Mouse (Mus musculus): ENCODE measurements around the gene Ccdc186.
"Not testable (repeated sequence)": the region's sequence is repeated elsewhere in the genome, so short reads cannot be mapped to it uniquely, and the experiment has no call there.

Ccdc186 gene

DNA sequence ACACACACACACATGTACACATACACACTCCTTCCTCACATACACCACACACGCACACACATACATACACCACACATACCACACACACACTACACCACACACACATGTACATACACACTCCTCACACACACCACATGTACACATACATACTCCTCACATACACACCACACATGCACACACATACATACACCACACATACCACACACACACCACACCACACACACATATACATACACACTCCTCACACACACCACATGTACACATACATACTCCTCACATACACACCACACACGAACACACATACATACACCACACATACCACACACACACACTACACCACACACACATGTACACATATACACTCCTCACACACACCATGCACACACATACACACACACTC is 63.7 kb downstream of the Ccdc186 start:
- in situ Hi-C loops (cut with MboI; ENCODE audit: low sequenced_read_pairs): no loop called here

DNA sequence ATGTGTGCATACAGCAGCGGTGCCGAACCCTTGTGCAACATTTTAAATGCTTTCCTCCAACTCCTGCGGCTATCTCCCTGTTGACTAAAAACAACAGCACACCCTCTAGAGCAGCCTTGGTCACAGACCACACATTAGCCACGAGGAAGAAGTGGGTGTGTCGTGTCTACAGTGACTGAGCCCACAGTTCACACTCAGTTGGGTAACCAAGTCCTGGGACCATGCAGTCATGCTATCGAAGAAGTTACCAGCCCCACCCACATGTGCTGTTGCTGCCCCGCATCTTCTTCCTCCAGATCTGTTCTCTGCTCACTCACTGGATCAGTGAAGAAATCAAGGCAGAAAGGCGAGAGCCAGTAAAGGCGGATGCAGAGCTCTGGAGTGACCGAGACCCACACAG is 65.6 kb downstream of the Ccdc186 start:
- in situ Hi-C loops (cut with MboI; ENCODE audit: low sequenced_read_pairs): no loop called here

DNA sequence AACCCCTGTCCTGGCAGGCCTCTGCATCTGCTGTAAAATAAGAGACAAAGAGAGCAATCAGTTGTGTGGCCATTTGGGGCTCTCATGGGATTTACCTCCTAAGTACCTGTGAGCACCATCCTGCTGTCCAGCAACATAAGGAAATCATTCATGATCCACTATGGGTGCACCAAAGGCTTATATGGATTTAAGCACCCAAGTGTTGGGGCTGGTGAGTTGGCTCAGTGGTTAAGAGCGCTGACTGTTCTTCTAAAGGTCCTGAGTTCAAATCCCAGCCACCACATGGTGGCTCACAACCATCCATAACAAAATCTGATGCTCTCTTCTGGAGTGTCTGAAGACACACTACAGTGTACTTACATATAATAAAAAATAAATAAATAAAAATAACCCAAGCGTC is 67.5 kb downstream of the Ccdc186 start:
- in situ Hi-C loops (cut with MboI; ENCODE audit: low sequenced_read_pairs): not testable (repeated sequence)

DNA sequence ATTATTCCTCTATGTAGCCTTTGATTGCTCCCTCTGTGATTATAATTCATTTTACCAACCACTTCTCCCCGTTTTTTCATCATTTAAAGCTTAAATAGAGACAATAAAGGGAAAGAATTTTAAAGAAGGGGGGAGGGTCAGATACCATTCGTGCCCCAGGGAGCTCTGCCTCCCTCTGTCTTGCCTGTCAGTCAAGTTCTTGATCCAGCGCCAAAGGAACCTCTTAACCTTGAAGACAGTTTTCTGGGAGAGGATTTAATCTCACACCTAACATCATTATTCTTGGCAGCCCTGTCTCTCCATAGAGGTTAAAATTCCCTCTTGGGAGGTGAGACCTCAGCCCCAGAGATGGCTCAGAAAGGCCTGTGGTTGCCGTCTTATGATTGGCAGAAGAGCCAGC is 71.3 kb downstream of the Ccdc186 start:
- in situ Hi-C loops (cut with MboI; ENCODE audit: low sequenced_read_pairs): no loop called here

DNA sequence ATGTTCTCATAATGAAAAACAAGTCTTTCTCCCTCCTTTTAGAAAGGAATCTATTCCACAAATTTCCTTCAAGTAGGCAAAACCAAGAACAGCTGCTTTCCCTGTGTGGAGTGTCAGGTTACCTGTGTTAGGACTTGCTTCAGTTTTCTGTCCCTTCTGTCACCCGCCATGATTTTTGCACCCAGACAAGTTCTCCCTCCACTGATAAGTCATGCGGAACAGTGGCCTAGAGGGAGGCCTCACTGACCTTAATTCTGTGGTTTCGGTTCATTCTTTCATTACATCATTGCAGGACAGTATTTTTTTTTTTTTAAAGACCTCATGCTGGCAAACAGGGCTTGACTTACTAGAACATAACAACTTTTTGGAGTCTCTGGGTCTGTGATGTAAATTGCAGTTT is 72.6 kb downstream of the Ccdc186 start:
- in situ Hi-C loops (cut with MboI; ENCODE audit: low sequenced_read_pairs): no loop called here

DNA sequence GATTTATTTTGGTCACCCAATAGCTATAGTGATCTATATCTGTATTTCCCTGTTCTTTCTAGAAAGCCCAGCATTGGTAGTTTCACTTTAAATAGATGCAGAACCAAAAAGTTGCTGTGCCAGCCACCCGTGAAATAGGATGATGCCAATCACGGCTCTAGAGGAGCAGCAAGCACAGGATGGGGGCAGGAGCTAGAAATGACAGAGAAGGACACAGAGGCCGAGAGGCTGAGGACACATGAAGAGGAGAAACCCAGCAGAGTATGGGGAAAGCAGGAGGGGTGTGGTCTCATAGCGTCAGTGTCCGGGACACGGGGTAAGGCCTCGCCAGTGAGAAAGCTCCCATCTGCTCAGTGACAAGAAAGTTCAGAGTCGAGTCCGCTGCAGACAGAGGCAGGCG is 74.1 kb downstream of the Ccdc186 start:
- in situ Hi-C loops (cut with MboI; ENCODE audit: low sequenced_read_pairs): no loop called here

DNA sequence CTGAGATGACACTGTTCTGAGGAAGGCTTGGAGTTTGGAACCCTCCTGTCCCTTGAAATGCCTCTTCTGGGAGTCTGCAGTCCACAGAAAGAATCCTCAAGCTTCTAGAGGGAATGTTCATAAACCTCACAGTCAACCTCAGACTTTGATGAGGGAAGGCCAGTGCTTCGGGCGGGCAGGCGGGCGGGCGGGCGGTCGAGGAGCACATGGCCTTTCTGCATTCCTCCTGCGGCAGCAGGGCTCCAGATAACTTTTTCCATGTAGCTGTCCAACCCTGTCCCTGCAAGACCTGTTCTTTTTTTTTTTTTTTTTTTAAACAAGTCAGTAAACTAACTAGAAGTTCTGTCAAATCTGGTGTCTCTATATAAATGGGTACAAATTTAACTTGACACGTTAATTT is 75.4 kb downstream of the Ccdc186 start:
- in situ Hi-C loops (cut with MboI; ENCODE audit: low sequenced_read_pairs): no loop called here

DNA sequence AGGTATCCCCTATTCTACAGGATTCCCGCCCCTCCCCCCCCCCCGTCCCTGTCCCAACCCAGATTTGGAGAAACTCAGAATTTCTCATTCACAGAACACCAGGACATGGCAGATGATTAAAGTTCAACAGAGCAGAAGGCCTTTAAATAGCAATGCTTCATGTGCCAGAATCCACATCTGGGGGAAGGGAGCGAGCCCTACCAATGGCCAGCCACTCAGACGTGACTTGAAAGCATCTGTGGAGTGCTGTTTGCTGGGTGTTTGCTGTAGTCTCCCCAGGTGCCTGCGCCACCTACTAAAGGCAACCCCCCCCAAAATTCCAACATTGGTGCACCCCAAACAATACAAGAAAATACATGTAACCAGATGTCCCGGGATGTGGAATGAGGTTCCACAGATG is 76.5 kb downstream of the Ccdc186 start:
- in situ Hi-C loops (cut with MboI; ENCODE audit: low sequenced_read_pairs): no loop called here

DNA sequence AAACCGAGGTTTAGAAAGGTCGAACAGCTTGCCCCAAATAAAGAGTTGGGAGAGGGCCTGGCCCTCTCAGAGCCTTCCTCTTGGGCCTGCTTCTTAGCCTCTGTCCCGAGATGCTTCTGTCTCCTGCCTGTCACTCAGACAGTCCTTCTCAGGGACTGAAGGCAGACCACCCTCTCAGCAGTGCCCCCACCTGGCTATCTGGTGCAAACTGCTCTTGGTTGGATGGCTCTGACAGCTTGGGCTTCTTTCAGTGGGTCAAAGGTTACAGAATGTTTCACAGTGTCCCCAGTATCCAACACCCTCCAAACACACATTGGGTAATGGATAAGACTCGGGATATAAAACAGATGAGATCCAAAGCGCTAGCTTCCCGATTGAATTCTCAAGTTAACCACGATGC is 76.9 kb downstream of the Ccdc186 start:
- in situ Hi-C loops (cut with MboI; ENCODE audit: low sequenced_read_pairs): no loop called here
